Mouse (Mus musculus) neural tube, embryonic 12.5 days (tissue): Measurements from ENCODE around the gene Mogat2. TPM values are rescaled to one million over a fixed set of nuclear protein-coding genes. Genes with fewer than 3 reads are reported as not detected.

ENCODE experiments used
- ATAC-seq: fragments of 200-750 bp; cut with Nextera tagmentation; 2 replicates; pipeline ENCODE4 v1.8.0; 2017; ENCODE audit warnings: low read depth, mild to moderate bottlenecking, moderate TSS enrichment, moderate library complexity; ENCODE audit not compliant: low FRiP score
- H3K27ac ChIP-seq: fragments of 300-500 bp; sonication (generic); 2 replicates; pipeline ENCODE4 v1.5.1; 2016
- H3K27me3 ChIP-seq: fragments of 300-500 bp; sonication (generic); replicated peaks from 2 replicates; pipeline ENCODE4 v1.6.1; 2016; ENCODE audit warnings: mild to moderate bottlenecking
- H3K36me3 ChIP-seq: fragments of 300-500 bp; sonication (generic); 2 replicates; pipeline ENCODE4 v1.6.1; 2016; ENCODE audit warnings: mild to moderate bottlenecking
- H3K4me1 ChIP-seq: fragments of 300-500 bp; sonication (generic); 2 replicates; pipeline ENCODE4 v1.6.1; 2016
- H3K4me2 ChIP-seq: fragments of 300-500 bp; sonication (generic); replicated peaks from 2 replicates; pipeline ENCODE4 v1.6.1; 2016; ENCODE audit warnings: mild to moderate bottlenecking
- H3K4me3 ChIP-seq: fragments of 300-500 bp; sonication (generic); 2 replicates; pipeline ENCODE4 v1.5.1; 2016
- H3K9ac ChIP-seq: fragments of 300-500 bp; sonication (generic); 2 replicates; pipeline ENCODE4 v1.6.1; 2016; ENCODE audit warnings: mild to moderate bottlenecking
- H3K9me3 ChIP-seq: fragments of 300-500 bp; sonication (generic); 2 replicates; pipeline ENCODE4 v1.6.1; 2016; ENCODE audit warnings: mild to moderate bottlenecking
- WGBS: fragments of 180-500 bp; shearing (Covaris S2); methylation state at CpG from one replicate; pipeline ENCODE4 v1.1.7; 2016; 5-methylcytosine and 5-hydroxymethylcytosine counted together
- polyA plus RNA-seq: library from polyadenylated mRNA; unstranded; fragments of >200 nt; fragmentation: Nextera tagmentation; extraction: Ambion mirVana; gene quantifications from 2 replicates; pipeline ENCODE4 v1.2.1, GENCODE M21; 2016

The Mogat2 gene
- polyA plus RNA-seq, 1 experiment from 2014 or later: 6.3 TPM

DNA sequence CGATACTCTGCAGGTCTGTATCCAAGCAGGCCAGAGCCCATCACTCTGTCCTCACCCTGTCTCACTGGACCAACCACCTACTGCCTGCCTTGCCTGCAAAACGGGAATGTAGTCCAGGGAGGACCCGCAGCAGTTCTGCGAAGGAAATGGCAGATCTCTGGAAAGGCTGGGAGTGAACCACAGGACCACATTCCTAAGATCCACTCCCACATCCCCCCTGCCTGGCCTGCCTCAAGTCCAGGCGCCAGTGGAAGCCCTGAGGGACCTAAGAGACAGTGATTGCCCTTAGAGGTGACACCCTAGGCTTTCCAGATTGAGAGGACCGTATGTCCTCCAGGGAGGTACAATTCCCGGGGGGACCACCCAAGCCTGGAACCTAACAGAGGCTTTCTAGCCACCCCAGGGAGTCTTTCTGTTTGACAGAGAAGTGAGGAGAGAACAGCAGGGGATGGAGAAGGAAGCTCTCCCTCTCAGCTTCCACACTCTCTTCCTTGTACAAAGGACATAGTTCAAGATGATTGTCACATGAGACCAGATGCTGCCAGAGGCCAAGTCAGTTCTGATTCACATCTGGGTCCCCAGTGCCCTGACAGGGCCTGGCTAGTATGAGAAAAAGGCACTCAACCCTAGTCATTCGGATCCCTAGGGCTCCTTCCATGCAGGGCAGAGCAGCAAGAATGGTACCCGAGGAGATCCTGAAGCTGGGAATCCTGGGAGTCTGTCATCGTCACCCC, 66.5 kb downstream of the Mogat2 start:
- WGBS: 76% methylated on average over 10 of the region's 10 CpGs
- no peaks in the 10 kb centered on the region for H3K27me3 ChIP-seq
- no peak for ATAC-seq
- H3K36me3 ChIP-seq: no peaks in the 10 kb centered on the region
- no peak overlapping the region for H3K9ac ChIP-seq
- no peak overlapping the region for H3K27ac ChIP-seq
- no peaks in the 10 kb centered on the region for H3K9me3 ChIP-seq
- no peak overlapping the region for H3K4me2 ChIP-seq
- no peaks in the 10 kb centered on the region for H3K4me1 ChIP-seq
- no peak overlapping the region for H3K4me3 ChIP-seq

GRCm38 (mm10) chr7:99170519-99170918, 67.9 kb downstream of the Mogat2 start:
- Histone ChIP-seq H3K36me3 (no peaks in the 10 kb centered on the region), H3K9ac (no peak overlapping the region), H3K4me1 (no peaks in the 10 kb centered on the region), H3K27me3 (no peaks in the 10 kb centered on the region), H3K27ac (no peak overlapping the region), H3K4me2 (no peak overlapping the region), H3K4me3 (no peak overlapping the region), H3K9me3 (no peaks in the 10 kb centered on the region)
- 93% methylated on average over 6 of the region's 6 CpGs for WGBS
- ATAC-seq: no peak

DNA sequence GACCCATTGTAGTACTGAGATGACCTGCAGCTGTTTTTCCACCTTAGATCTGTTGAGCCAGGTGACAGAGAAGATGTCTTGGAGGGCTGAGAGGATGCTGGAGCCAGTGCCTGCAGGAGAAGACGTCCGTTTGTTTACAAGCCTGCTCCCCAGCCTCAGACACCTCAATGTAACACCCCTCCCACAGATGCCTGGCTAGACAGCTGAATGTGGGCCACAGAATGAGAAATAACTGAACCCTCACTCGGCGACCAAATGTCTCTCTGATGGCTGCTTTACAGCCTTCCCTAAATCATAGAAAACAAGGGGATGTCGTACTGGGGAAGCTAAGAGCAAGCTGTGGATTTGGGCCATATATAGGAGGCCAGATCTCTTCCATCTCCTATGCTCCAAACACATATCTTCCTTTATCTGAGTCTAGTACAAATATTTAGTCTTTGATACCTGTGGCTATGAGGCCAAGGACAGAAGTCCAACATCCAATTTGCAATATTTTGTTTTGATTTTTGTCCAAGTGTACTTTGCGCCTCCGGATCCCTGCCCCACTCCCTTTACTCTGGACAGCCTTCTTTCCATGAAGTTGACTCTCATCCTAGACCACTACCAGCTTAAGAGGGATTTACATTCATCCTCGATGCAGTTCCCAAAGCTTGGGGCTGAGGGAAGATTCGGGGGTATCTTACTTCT, 68.6 kb downstream of the Mogat2 start:
- Histone ChIP-seq H3K9me3 (no peaks in the 10 kb centered on the region), H3K4me1 (no peaks in the 10 kb centered on the region), H3K4me2 (no peak overlapping the region), H3K36me3 (no peaks in the 10 kb centered on the region), H3K27me3 (no peaks in the 10 kb centered on the region), H3K27ac (no peak overlapping the region), H3K4me3 (no peak overlapping the region), H3K9ac (no peak overlapping the region)
- whole genome bisulfite sequencing: 77% methylated on average over 9 of the region's 9 CpGs
- ATAC-seq: no peak

Other genes starting within 250 kb of the Mogat2 start
- gene Uvrag, start 97.5 kb downstream of the Mogat2 start, polyA plus RNA-seq: 15.0 and 18.3 TPM in 2 replicates
- gene Dgat2, start 55.9 kb downstream of the Mogat2 start, polyA plus RNA-seq: 11.4 and 13.1 TPM in 2 replicates
- gene Map6, start 28.8 kb upstream of the Mogat2 start, polyA plus RNA-seq: 86.6 and 96.9 TPM in 2 replicates
- 640 and 651 TPM in 2 replicates for gene Serpinh1, start 114.6 kb upstream of the Mogat2 start, polyA plus RNA-seq
- gene Gdpd5, start 142.8 kb upstream of the Mogat2 start, polyA plus RNA-seq: 51.6 and 60.8 TPM in 2 replicates
- gene Klhl35, start 227.4 kb upstream of the Mogat2 start, polyA plus RNA-seq: 41.1 and 46.9 TPM in 2 replicates
- 536 and 541 TPM in 2 replicates for gene Rps3, start 245.1 kb upstream of the Mogat2 start, polyA plus RNA-seq